Mouse (Mus musculus) stomach, embryonic 16.5 days (tissue): ENCODE results near the gene Prex1. TPM values are rescaled to one million over a fixed set of nuclear protein-coding genes. Genes with fewer than 3 reads are reported as not detected.
"Not testable (repeated sequence)": the region's sequence is repeated elsewhere in the genome, so short reads cannot be mapped to it uniquely, and the experiment has no call there.

ENCODE experiments used
- ATAC-seq: fragments of 200-750 bp; cut with Nextera tagmentation; 2 replicates; pipeline ENCODE4 v1.8.0; 2017; ENCODE audit warnings: moderate number of reproducible peaks, moderate TSS enrichment; ENCODE audit not compliant: insufficient read depth, low FRiP score
- H3K27ac ChIP-seq: fragments of 300-500 bp; sonication (generic); 2 replicates; pipeline ENCODE4 v1.5.1; 2014; ENCODE audit warnings: low read length
- H3K27me3 ChIP-seq: fragments of 300-500 bp; sonication (generic); 2 replicates; pipeline ENCODE4 v1.6.1; 2014; ENCODE audit warnings: low read length, control low read depth, mixed read lengths; ENCODE audit not compliant: control insufficient read depth, insufficient read depth
- H3K36me3 ChIP-seq: fragments of 300-500 bp; sonication (generic); 2 replicates; pipeline ENCODE4 v1.6.1; 2014; ENCODE audit warnings: low read length; ENCODE audit not compliant: control insufficient read depth, insufficient read depth
- H3K4me1 ChIP-seq: fragments of 300-500 bp; sonication (generic); 2 replicates; pipeline ENCODE4 v1.6.1; 2014; ENCODE audit warnings: low read length, control low read depth, mixed read lengths; ENCODE audit not compliant: control insufficient read depth, insufficient read depth
- H3K4me2 ChIP-seq: fragments of 300-500 bp; sonication (generic); 2 replicates; pipeline ENCODE4 v1.6.1; 2014; ENCODE audit warnings: low read depth, low read length, mixed read lengths
- H3K4me3 ChIP-seq: fragments of 300-500 bp; sonication (generic); replicated peaks from 2 replicates; pipeline ENCODE4 v1.5.1; 2014; ENCODE audit warnings: mild to moderate bottlenecking, low read length
- H3K9ac ChIP-seq: fragments of 300-500 bp; sonication (generic); 2 replicates; pipeline ENCODE4 v1.6.1; 2014; ENCODE audit warnings: low read length
- H3K9me3 ChIP-seq: fragments of 300-500 bp; sonication (generic); replicated peaks from 2 replicates; pipeline ENCODE4 v1.6.1; 2016; ENCODE audit warnings: low read length, control low read depth; ENCODE audit not compliant: control insufficient read depth
- WGBS: fragments of 180-500 bp; shearing (Covaris S2); extraction: QIAGEN DNeasy Blood & Tissue Kit; methylation state at CpG from one replicate; pipeline ENCODE4 v1.1.7; 2014; 5-methylcytosine and 5-hydroxymethylcytosine counted together
- polyA plus RNA-seq: library from polyadenylated mRNA; unstranded; fragments of >200 nt; fragmentation: Nextera tagmentation; extraction: Ambion mirVana; gene quantifications from 2 replicates; pipeline ENCODE4 v1.2.1, GENCODE M21; 2015

Prex1 gene
- 10.8 and 11.0 TPM in 2 replicates for polyA plus RNA-seq

GRCm38 (mm10) chr2:166713690-166714426 is at the start of gene Prex1:
Gene Prex1 (minus strand): TSS chr2:166713832.
- H3K27ac ChIP-seq: peak within 1 kb of the TSS; percentile 19; the same call in 1 of the 2 replicates
- peak within 1 kb of the TSS; percentile 77 for H3K4me3 ChIP-seq
- under 1% methylated on average over 69 of the region's 69 CpGs for WGBS
- H3K27me3 ChIP-seq: no peaks in the 10 kb centered on the region
- peak within 1 kb of the TSS; percentile 80 for H3K9ac ChIP-seq
- peak; percentile 96 for ATAC-seq
- no peaks in the 10 kb centered on the region for H3K9me3 ChIP-seq
- H3K36me3 ChIP-seq: no peaks in the 10 kb centered on the region
- H3K4me2 ChIP-seq: peak within 1 kb of the TSS; percentile 96
- peaks cover 16% of the 10 kb centered on the region for H3K4me1 ChIP-seq

- Histone ChIP-seq H3K9ac (no peak overlapping the region), H3K27ac (no peak overlapping the region), H3K4me1 (no peaks in the 10 kb centered on the region; the same call in 1 of the 2 replicates), H3K36me3 (no peaks in the 10 kb centered on the region), H3K27me3 (no peaks in the 10 kb centered on the region), H3K4me3 (no peak overlapping the region), H3K4me2 (no peak overlapping the region), H3K9me3 (no peaks in the 10 kb centered on the region)
- 19% methylated on average over 3 of the region's 3 CpGs for WGBS
- peak; percentile 40; the same call in 1 of the 2 replicates for ATAC-seq
These were observed 44.3 kb upstream of the Prex1 start for GRCm38 (mm10) chr2:166757969-166758368.

- ATAC-seq: no peak
- Histone ChIP-seq H3K4me2 (no peak overlapping the region), H3K4me3 (no peak overlapping the region), H3K27me3 (no peaks in the 10 kb centered on the region), H3K36me3 (no peaks in the 10 kb centered on the region), H3K9ac (no peak overlapping the region), H3K9me3 (no peaks in the 10 kb centered on the region), H3K4me1 (no peaks in the 10 kb centered on the region), H3K27ac (no peak overlapping the region)
- 76% methylated on average over 7 of the region's 7 CpGs for WGBS
These were observed 41.1 kb upstream of the Prex1 start for GRCm38 (mm10) chr2:166754760-166755159.

DNA sequence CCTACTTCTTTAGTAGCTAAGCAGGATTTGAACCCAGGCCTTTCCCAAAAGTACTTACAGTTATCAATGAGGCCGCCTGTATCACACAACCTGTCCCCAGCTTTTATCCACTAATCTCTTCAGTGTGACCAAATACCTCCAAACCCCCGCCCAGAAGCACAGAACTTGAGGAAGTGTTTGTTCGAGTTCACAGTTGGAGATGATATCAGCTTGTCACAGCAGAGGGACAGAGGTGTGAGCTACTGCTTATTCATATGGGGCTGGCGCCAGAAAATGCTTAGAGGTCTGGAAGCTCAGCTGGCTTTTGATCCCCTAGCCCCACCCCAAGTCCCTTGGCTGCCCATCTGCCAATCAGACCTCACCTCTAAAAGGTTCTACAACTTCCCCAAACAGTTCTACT is 40.6 kb upstream of the Prex1 start:
- Histone ChIP-seq H3K9me3 (no peaks in the 10 kb centered on the region), H3K27me3 (no peaks in the 10 kb centered on the region), H3K36me3 (no peaks in the 10 kb centered on the region), H3K4me1 (no peaks in the 10 kb centered on the region), H3K4me2 (no peak overlapping the region), H3K27ac (no peak overlapping the region), H3K9ac (no peak overlapping the region), H3K4me3 (no peak overlapping the region)
- ATAC-seq: no peak
- 42% methylated on average over 4 of the region's 4 CpGs for WGBS

DNA sequence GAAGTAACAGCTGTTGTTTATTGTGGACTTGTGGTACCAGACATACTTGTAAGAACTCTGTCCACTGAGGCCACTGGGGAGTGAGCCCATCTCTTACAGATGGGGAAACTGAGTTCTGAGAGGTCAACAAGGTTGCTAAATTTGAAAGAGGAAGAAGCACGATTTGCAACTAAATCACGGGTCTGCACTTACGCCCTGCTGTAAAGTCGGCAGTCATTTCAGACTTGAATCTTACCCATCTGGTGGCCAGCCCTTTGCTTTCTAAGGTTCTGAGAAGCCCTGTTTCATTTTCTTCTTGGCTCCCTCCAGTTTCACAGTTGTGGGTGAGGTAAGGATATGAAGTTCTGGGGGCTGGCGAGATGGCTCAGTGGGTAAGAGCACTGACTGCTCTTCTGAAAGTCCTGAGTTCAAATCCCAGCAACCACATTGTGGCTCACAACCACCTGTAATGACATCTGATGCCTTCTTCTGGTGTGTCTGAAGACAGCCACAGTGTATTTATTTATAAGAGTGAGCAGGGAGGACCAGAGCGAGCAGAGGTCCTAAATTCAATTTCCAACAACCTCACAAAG is 37.1 kb upstream of the Prex1 start:
- no peaks in the 10 kb centered on the region for H3K36me3 ChIP-seq
- H3K27me3 ChIP-seq: no peaks in the 10 kb centered on the region
- WGBS: 82% methylated on average over 6 of the region's 6 CpGs
- ATAC-seq: no peak
- H3K9me3 ChIP-seq: no peaks in the 10 kb centered on the region
- H3K4me1 ChIP-seq: no peaks in the 10 kb centered on the region
- no peak overlapping the region for H3K4me3 ChIP-seq
- no peak overlapping the region for H3K9ac ChIP-seq
- H3K27ac ChIP-seq: no peak overlapping the region
- no peak overlapping the region for H3K4me2 ChIP-seq

DNA sequence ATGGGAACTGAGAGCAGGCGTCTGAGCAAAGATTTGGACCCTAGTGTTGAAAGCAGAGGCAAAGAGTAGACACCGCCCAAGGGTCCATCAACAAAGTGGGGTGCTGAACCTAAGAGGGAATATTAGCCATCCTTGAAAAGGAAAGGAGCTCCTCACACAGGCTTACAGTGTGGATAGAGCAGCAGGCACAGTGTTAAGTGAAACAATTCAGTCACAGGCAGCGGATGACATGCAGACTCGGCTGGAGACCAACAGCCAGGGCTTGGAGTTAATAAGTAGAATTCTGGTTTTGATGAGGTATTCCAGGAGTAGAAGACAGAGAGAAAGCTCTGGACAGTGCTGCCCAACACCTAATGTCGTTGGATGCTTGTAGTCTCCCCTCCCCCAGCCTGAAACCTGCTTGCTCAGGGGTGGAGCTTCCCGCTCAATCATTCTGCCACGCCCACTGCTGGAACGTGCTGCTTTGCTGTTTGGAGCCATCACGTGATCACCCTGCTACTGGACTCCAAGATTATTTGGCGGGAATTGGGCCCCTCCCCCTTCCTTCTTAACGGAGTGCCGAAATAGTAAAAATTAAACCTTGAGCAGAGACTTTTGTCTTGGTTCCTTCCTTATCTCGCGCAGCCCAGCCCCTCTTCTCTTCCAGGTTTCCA is 32.8 kb upstream of the Prex1 start:
- H3K27me3 ChIP-seq, H3K27ac ChIP-seq, H3K4me2 ChIP-seq, H3K9me3 ChIP-seq, H3K9ac ChIP-seq, H3K36me3 ChIP-seq, H3K4me3 ChIP-seq, ATAC-seq, H3K4me1 ChIP-seq: not testable (repeated sequence)
- 41% methylated on average over 14 of the region's 14 CpGs for WGBS

DNA sequence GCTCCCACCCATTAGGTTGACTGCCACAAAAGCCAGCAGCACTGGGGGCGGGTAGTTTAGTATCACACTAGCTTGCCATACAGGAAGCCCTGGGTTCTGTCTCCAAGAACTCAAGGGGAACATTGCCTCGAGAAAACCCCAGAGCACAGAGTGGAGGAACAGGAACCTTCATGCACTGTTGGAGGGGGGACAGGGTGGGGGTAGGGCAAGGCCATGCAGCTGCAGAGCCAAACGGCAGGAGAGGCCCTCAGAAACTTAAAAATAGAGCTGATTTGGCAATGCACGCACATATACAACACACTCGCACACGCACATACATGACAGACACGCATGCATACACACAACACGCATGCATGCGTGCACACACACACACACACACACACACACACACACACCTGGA is 32.2 kb upstream of the Prex1 start:
- Histone ChIP-seq H3K27ac (no peak overlapping the region), H3K27me3 (no peaks in the 10 kb centered on the region), H3K4me1 (no peaks in the 10 kb centered on the region), H3K4me3 (no peak overlapping the region), H3K4me2 (no peak overlapping the region), H3K36me3 (no peaks in the 10 kb centered on the region), H3K9ac (no peak overlapping the region), H3K9me3 (no peaks in the 10 kb centered on the region)
- WGBS: 73% methylated on average over 9 of the region's 9 CpGs
- no peak for ATAC-seq

DNA sequence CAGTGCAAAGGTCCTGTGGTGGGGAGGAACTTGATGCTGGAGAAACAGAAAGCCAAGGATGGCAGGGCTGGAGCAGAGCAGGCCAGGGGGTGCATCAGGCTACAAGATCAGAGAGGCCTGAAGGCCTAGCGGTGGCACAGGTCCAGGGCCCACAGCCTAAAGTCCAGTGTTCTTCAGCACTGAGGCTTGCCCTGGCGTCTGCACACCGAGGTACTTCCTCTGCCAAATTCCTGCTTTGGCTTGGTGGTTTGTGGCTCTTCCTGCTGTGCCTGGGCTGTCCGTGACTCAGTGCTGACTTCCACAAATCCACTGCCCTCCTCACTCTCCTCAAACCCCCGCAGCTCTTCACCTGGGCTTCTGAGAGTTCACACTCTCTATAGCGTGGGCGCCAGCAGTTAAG is 30.8 kb upstream of the Prex1 start:
- Histone ChIP-seq H3K9me3 (no peaks in the 10 kb centered on the region), H3K27me3 (no peaks in the 10 kb centered on the region), H3K36me3 (no peaks in the 10 kb centered on the region), H3K4me3 (no peak overlapping the region), H3K9ac (no peak overlapping the region), H3K27ac (no peak overlapping the region), H3K4me1 (no peaks in the 10 kb centered on the region), H3K4me2 (no peak overlapping the region)
- WGBS: 75% methylated on average over 7 of the region's 7 CpGs
- ATAC-seq: no peak

GRCm38 (mm10) chr2:166743504-166743903 is 29.9 kb upstream of the Prex1 start:
- no peak overlapping the region for H3K27ac ChIP-seq
- no peaks in the 10 kb centered on the region for H3K27me3 ChIP-seq
- H3K4me3 ChIP-seq: no peak overlapping the region
- H3K36me3 ChIP-seq: no peaks in the 10 kb centered on the region
- H3K4me2 ChIP-seq: no peak overlapping the region
- H3K4me1 ChIP-seq: no peaks in the 10 kb centered on the region
- ATAC-seq: no peak
- WGBS: 52% methylated on average over 4 of the region's 4 CpGs
- H3K9ac ChIP-seq: peak overlapping the region; percentile 3; the same call in 1 of the 2 replicates
- no peaks in the 10 kb centered on the region for H3K9me3 ChIP-seq
